Mouse (Mus musculus): ENCODE data around the gene Tbc1d7.

DNA sequence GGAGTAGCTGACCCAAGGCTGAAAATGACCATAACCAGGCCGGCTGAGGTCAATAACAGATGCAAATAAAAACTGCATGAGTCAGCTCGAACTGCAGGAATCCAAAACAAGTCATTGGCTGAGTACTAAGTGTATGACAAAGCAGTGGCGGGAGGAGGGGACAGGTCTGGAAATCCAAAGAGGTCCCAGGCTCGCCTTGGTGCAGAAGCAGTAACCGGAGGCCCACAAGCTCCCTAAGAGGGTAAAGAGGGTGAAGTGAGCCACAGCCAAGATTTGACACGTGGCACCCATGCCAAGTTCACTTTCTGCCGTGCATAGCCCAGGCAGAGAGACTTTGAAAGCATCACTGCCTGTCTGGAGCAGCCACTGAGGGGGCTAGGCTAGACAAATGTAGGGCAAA, 41.0 kb upstream of the Tbc1d7 start:
- no peak for TF ChIP-seq GATA1 (IDR thresholded peaks at IDR 0.05; ENCODE audit: borderline replicate concordance, low read length)
- no peak for TF ChIP-seq CTCF (IDR thresholded peaks at IDR 0.05; ENCODE audit: low read depth, low read length)
- TF ChIP-seq GATA2 (IDR thresholded peaks at IDR 0.05; ENCODE audit: borderline replicate concordance, low read depth, low read length) = no peak

All from G1E (cell line).